Mouse (Mus musculus) C2C12 (cell line): ENCODE results near the gene Srgap2.

Experiments
- CEBPB ChIP-seq: IDR thresholded peaks from one replicate; pipeline ENCODE4 v1.6.1; 2011; ENCODE audit warnings: low read depth, mild to moderate bottlenecking, control low read depth, moderate library complexity
- CTCF ChIP-seq: IDR thresholded peaks from one replicate; pipeline ENCODE4 v1.5.1; 2011; ENCODE audit not compliant: control insufficient read depth, insufficient read depth, insufficient read length
- MAX ChIP-seq: IDR thresholded peaks from one replicate; pipeline ENCODE4 v1.6.1; 2011; ENCODE audit warnings: mild to moderate bottlenecking, control low read depth
- MYOD1 ChIP-seq: IDR thresholded peaks from one replicate; pipeline ENCODE4 v1.6.1; 2011; ENCODE audit warnings: low read depth; ENCODE audit not compliant: control insufficient read depth, insufficient read length
- MYOG ChIP-seq: IDR thresholded peaks from one replicate; pipeline ENCODE4 v1.6.1; 2011; ENCODE audit not compliant: control insufficient read depth, insufficient read length; ENCODE audit errors: extremely low read depth
- USF1 ChIP-seq: IDR thresholded peaks from one replicate; pipeline ENCODE4 v1.6.1; 2011; ENCODE audit warnings: low read depth, mild to moderate bottlenecking, control low read depth, moderate library complexity

- no peak for TF ChIP-seq CTCF
- TF ChIP-seq CEBPB, result no peak
- no peak for TF ChIP-seq MAX
- no peak for TF ChIP-seq USF1
- TF ChIP-seq MYOD1, result no peak
- TF ChIP-seq MYOG, result no peak
Measured at GRCm38 (mm10) chr1:131482242-131482641, 44.9 kb downstream of the Srgap2 start.
